Mouse (Mus musculus) brown adipose tissue, adult 24 weeks (tissue): Measurements from ENCODE around the gene Zkscan6. TPM values are rescaled to one million over a fixed set of nuclear protein-coding genes. Genes with fewer than 3 reads are reported as not detected.

Experiments
- H3K27ac ChIP-seq: fragments of 200-500 bp; replicated peaks from 2 replicates; pipeline ENCODE4 v1.5.1; 2012; ENCODE audit warnings: low read depth, mild to moderate bottlenecking, low read length
- H3K4me1 ChIP-seq: fragments of 200-500 bp; 2 replicates; pipeline ENCODE4 v1.6.1; 2012; ENCODE audit warnings: low read length, mixed read lengths; ENCODE audit not compliant: control insufficient read depth, insufficient read depth, insufficient read length
- H3K4me3 ChIP-seq: fragments of 200-500 bp; 2 replicates; pipeline ENCODE4 v1.5.1; 2012; ENCODE audit warnings: low read depth, mild to moderate bottlenecking, low read length, moderate library complexity; ENCODE audit not compliant: insufficient read depth
- polyA plus RNA-seq: library from polyadenylated mRNA; stranded (reverse); fragments of >200 nt; gene quantifications from 2 replicates; pipeline ENCODE4 v1.2.4, GENCODE M21; 2012; ENCODE audit not compliant: missing spikeins, insufficient read depth, insufficient read length

The Zkscan6 gene
- polyA plus RNA-seq, 1 experiment = 2.9 TPM

- peak overlapping the region; percentile 96 for H3K4me3 ChIP-seq
- no peaks in the 10 kb centered on the region; the same call in 1 of the 2 replicates for H3K4me1 ChIP-seq
- peak overlapping the region; percentile 62; the same call in 1 of the 2 replicates for H3K27ac ChIP-seq
Observed at GRCm38 (mm10) chr11:65787421-65788151, 19.4 kb upstream of the Zkscan6 start.

GRCm38 (mm10) chr11:65788154-65788553 lies 18.8 kb upstream of the Zkscan6 start, which contains the start of gene Map2k4:
Map2k4 (minus strand) TSS chr11:65788297.
- peak within 1 kb of the TSS; percentile 96 for H3K4me3 ChIP-seq
- peak within 1 kb of the TSS; percentile 62; the same call in 1 of the 2 replicates for H3K27ac ChIP-seq
- no peaks in the 10 kb centered on the region; the same call in 1 of the 2 replicates for H3K4me1 ChIP-seq

GRCm38 (mm10) chr11:65794428-65795219 lies 12.4 kb upstream of the Zkscan6 start:
- H3K4me3 ChIP-seq = no peak overlapping the region
- H3K4me1 ChIP-seq = no peaks in the 10 kb centered on the region
- no peak overlapping the region for H3K27ac ChIP-seq

- H3K4me3 ChIP-seq = no peak overlapping the region
- H3K4me1 ChIP-seq = no peaks in the 10 kb centered on the region
- no peak overlapping the region for H3K27ac ChIP-seq
Observed at GRCm38 (mm10) chr11:65795896-65796295, 11.1 kb upstream of the Zkscan6 start.

GRCm38 (mm10) chr11:65801899-65802298 lies 5.1 kb upstream of the Zkscan6 start:
- no peak overlapping the region for H3K4me3 ChIP-seq
- H3K4me1 ChIP-seq = no peaks in the 10 kb centered on the region
- H3K27ac ChIP-seq = no peak overlapping the region

- Histone ChIP-seq H3K4me3 (peak overlapping the region; percentile 72), H3K27ac (peak overlapping the region; percentile 70), H3K4me1 (no peaks in the 10 kb centered on the region)
Observed at GRCm38 (mm10) chr11:65806321-65806904, 562 bp upstream of the Zkscan6 start.

- Histone ChIP-seq H3K4me3 (peak overlapping the region; percentile 79), H3K27ac (peak overlapping the region; percentile 94; the same call in 1 of the 2 replicates), H3K4me1 (no peaks in the 10 kb centered on the region)
Observed at GRCm38 (mm10) chr11:65807601-65808000, 626 bp downstream of the Zkscan6 start.

- Histone ChIP-seq H3K27ac (no peak overlapping the region), H3K4me1 (no peaks in the 10 kb centered on the region), H3K4me3 (no peak overlapping the region)
Observed at GRCm38 (mm10) chr11:65812088-65812487, 5.1 kb downstream of the Zkscan6 start.

GRCm38 (mm10) chr11:65814381-65814780 lies 7.4 kb downstream of the Zkscan6 start:
- H3K4me3 ChIP-seq = no peak overlapping the region
- H3K4me1 ChIP-seq = no peaks in the 10 kb centered on the region
- H3K27ac ChIP-seq = no peak overlapping the region

GRCm38 (mm10) chr11:65816237-65816636 lies 9.3 kb downstream of the Zkscan6 start:
- no peaks in the 10 kb centered on the region for H3K4me1 ChIP-seq
- H3K27ac ChIP-seq = no peak overlapping the region
- no peak overlapping the region for H3K4me3 ChIP-seq

GRCm38 (mm10) chr11:65818193-65818592 lies 11.2 kb downstream of the Zkscan6 start:
- no peaks in the 10 kb centered on the region for H3K4me1 ChIP-seq
- H3K27ac ChIP-seq = no peak overlapping the region
- H3K4me3 ChIP-seq = no peak overlapping the region

- H3K27ac ChIP-seq = no peak overlapping the region
- H3K4me1 ChIP-seq = no peaks in the 10 kb centered on the region
- H3K4me3 ChIP-seq = no peak overlapping the region
Observed at GRCm38 (mm10) chr11:65820280-65820679, 13.3 kb downstream of the Zkscan6 start.

- no peak overlapping the region for H3K4me3 ChIP-seq
- H3K4me1 ChIP-seq = no peaks in the 10 kb centered on the region
- no peak overlapping the region for H3K27ac ChIP-seq
Observed at GRCm38 (mm10) chr11:65820877-65821276, 13.9 kb downstream of the Zkscan6 start.

GRCm38 (mm10) chr11:65824556-65824955 lies 17.6 kb downstream of the Zkscan6 start:
- no peak overlapping the region for H3K4me3 ChIP-seq
- H3K27ac ChIP-seq = no peak overlapping the region
- no peaks in the 10 kb centered on the region for H3K4me1 ChIP-seq

- Histone ChIP-seq H3K4me1 (peaks cover 18% of the 10 kb centered on the region), H3K4me3 (no peak overlapping the region), H3K27ac (no peak overlapping the region)
Observed at GRCm38 (mm10) chr11:65838999-65839398, 32.0 kb downstream of the Zkscan6 start.
